Mouse (Mus musculus): Measurements from ENCODE around the gene Lrcol1. TPM values are rescaled to one million over a fixed set of nuclear protein-coding genes. Genes with fewer than 3 reads are reported as not detected.

The Lrcol1 gene
- polyA plus RNA-seq, 2 experiments from 2014 or later: not detected

GRCm38 (mm10) chr5:110386371-110387330, 42.1 kb downstream of the Lrcol1 start:
- peak; percentile 54 for ATAC-seq

GRCm38 (mm10) chr5:110387332-110387731, 42.8 kb downstream of the Lrcol1 start:
- ATAC-seq: no peak

GRCm38 (mm10) chr5:110390631-110391030, 46.1 kb downstream of the Lrcol1 start:
- ATAC-seq: no peak

GRCm38 (mm10) chr5:110392727-110393126, 48.2 kb downstream of the Lrcol1 start:
- ATAC-seq: no peak

- ATAC-seq: no peak
These were observed 50.6 kb downstream of the Lrcol1 start for GRCm38 (mm10) chr5:110395006-110395661.

- ATAC-seq: no peak
These were observed 56.6 kb downstream of the Lrcol1 start for GRCm38 (mm10) chr5:110401101-110401500.

GRCm38 (mm10) chr5:110402557-110402956, 58.0 kb downstream of the Lrcol1 start:
- ATAC-seq: no peak

GRCm38 (mm10) chr5:110403931-110404330, 59.4 kb downstream of the Lrcol1 start:
- ATAC-seq: no peak

Other genes starting within 250 kb of the Lrcol1 start
- gene Plcxd1, start 244.8 kb upstream of the Lrcol1 start, polyA plus RNA-seq (2017; shearing (Covaris generic)): 1 to 10 TPM in 1 of 2 experiments, under 1 TPM in 1; 0.89 to 2.3 TPM
- gene Gtpbp6, start 236.5 kb upstream of the Lrcol1 start, polyA plus RNA-seq (2017; shearing (Covaris generic)): 10 to 100 TPM; 10.9 to 18.3 TPM
- gene Zfp605, start 234.6 kb upstream of the Lrcol1 start, polyA plus RNA-seq (2017; shearing (Covaris generic)): 1 to 10 TPM; 4.0 to 4.5 TPM
- 10 to 100 TPM; 51.4 to 68.2 TPM for gene Chfr, start 208.9 kb upstream of the Lrcol1 start, polyA plus RNA-seq (2017; shearing (Covaris generic))
- 10 to 100 TPM; 19.7 to 37.2 TPM for gene Golga3, start 168.0 kb upstream of the Lrcol1 start, polyA plus RNA-seq (2017; shearing (Covaris generic))
- gene Ankle2, start 113.7 kb upstream of the Lrcol1 start, polyA plus RNA-seq (2017; shearing (Covaris generic)): 10 to 100 TPM; 11.4 to 16.4 TPM
- gene Pgam5, start 74.8 kb upstream of the Lrcol1 start, polyA plus RNA-seq (2017; shearing (Covaris generic)): 10 to 100 TPM; 29.2 to 31.7 TPM
- gene Pxmp2, start 58.5 kb upstream of the Lrcol1 start, polyA plus RNA-seq (2017; shearing (Covaris generic)): 1 to 10 TPM; 1.1 to 2.7 TPM
- gene Pole, start 58.4 kb upstream of the Lrcol1 start, polyA plus RNA-seq (2017; shearing (Covaris generic)): 1 to 10 TPM; 4.8 to 6.5 TPM
- gene P2rx2, start 1.5 kb upstream of the Lrcol1 start, polyA plus RNA-seq (2017; shearing (Covaris generic)): not detected
- 1 to 10 TPM; 4.2 to 7.2 TPM for gene Fbrsl1, start 103.8 kb downstream of the Lrcol1 start, polyA plus RNA-seq (2017; shearing (Covaris generic))
- gene Galnt9, start 199.6 kb downstream of the Lrcol1 start, polyA plus RNA-seq (2017; shearing (Covaris generic)): 1 to 10 TPM; 4.0 to 7.2 TPM